Mouse (Mus musculus) kidney, embryonic 15.5 days (tissue): ENCODE measurements around the gene Znrf4. TPM values are rescaled to one million over a fixed set of nuclear protein-coding genes. Genes with fewer than 3 reads are reported as not detected.

Source experiments
- ATAC-seq: fragments of 200-750 bp; cut with Nextera tagmentation; replicated peaks from 2 replicates; pipeline ENCODE4 v1.8.0; 2017; ENCODE audit warnings: moderate TSS enrichment; ENCODE audit not compliant: low FRiP score
- H3K27ac ChIP-seq: fragments of 300-500 bp; sonication (generic); 2 replicates; pipeline ENCODE4 v1.5.1; 2015; ENCODE audit warnings: mild to moderate bottlenecking, inconsistent platforms
- H3K27me3 ChIP-seq: fragments of 300-500 bp; sonication (generic); 2 replicates; pipeline ENCODE4 v1.6.1; 2015; ENCODE audit warnings: inconsistent platforms
- H3K36me3 ChIP-seq: fragments of 300-500 bp; sonication (generic); 2 replicates; pipeline ENCODE4 v1.6.1; 2015; ENCODE audit warnings: inconsistent platforms
- H3K4me1 ChIP-seq: fragments of 300-500 bp; sonication (generic); 2 replicates; pipeline ENCODE4 v1.6.1; 2015; ENCODE audit warnings: inconsistent platforms
- H3K4me2 ChIP-seq: fragments of 300-500 bp; sonication (generic); 2 replicates; pipeline ENCODE4 v1.6.1; 2015; ENCODE audit warnings: moderate library complexity, mild to moderate bottlenecking, inconsistent platforms
- H3K4me3 ChIP-seq: fragments of 300-500 bp; sonication (generic); replicated peaks from 2 replicates; pipeline ENCODE4 v1.5.1; 2015; ENCODE audit warnings: mild to moderate bottlenecking, inconsistent platforms
- H3K9ac ChIP-seq: fragments of 300-500 bp; sonication (generic); 2 replicates; pipeline ENCODE4 v1.6.1; 2015; ENCODE audit warnings: mild to moderate bottlenecking, inconsistent platforms
- H3K9me3 ChIP-seq: fragments of 300-500 bp; sonication (generic); replicated peaks from 2 replicates; pipeline ENCODE4 v1.6.1; 2016; ENCODE audit warnings: inconsistent platforms
- WGBS: fragments of 180-500 bp; shearing (Covaris S2); methylation state at CpG from one replicate; pipeline ENCODE4 v1.1.7; 2015; ENCODE audit warnings: mixed read lengths; 5-methylcytosine and 5-hydroxymethylcytosine counted together
- polyA plus RNA-seq: library from polyadenylated mRNA; unstranded; fragments of >200 nt; fragmentation: Nextera tagmentation; extraction: Ambion mirVana; gene quantifications from 2 replicates; pipeline ENCODE4 v1.2.1, GENCODE M21; 2015

Znrf4 gene
- polyA plus RNA-seq, 1 experiment from 2014 or later, result not detected

DNA sequence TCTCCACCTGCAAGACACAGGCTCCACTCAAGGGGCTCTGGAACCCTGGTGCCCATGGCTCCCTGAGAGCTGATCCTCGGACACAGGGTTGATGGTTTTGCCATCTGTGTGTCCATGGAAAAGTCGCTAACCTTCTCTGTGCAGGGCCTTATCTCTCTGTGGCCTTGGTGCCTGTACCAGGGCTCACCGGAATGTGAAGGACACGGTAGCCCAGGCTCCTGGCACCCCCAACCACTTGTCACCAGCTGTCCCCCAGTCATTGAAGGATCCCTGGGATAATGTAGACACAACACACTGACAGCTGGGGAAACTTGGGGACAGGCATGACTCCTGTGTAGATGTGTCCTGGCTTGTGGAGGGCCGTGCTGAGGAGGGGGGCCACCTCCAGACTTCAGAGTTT is 41.1 kb downstream of the Znrf4 start:
- no peak overlapping the region for H3K4me3 ChIP-seq
- H3K9me3 ChIP-seq, result no peaks in the 10 kb centered on the region
- ATAC-seq, result no peak
- 0 out of 2 replicates have a peak, but pooled peaks cover 2% of the 10 kb centered on the region for H3K36me3 ChIP-seq
- 0 out of 2 replicates have a peak overlapping the region, but pooled peaks have one; percentile 91 for H3K27ac ChIP-seq
- peaks cover 98% of the 10 kb centered on the region for H3K4me1 ChIP-seq
- no peak overlapping the region for H3K4me2 ChIP-seq
- WGBS, result 79% methylated on average over 5 of the region's 5 CpGs
- no peak overlapping the region for H3K9ac ChIP-seq
- peaks cover 32% of the 10 kb centered on the region for H3K27me3 ChIP-seq

DNA sequence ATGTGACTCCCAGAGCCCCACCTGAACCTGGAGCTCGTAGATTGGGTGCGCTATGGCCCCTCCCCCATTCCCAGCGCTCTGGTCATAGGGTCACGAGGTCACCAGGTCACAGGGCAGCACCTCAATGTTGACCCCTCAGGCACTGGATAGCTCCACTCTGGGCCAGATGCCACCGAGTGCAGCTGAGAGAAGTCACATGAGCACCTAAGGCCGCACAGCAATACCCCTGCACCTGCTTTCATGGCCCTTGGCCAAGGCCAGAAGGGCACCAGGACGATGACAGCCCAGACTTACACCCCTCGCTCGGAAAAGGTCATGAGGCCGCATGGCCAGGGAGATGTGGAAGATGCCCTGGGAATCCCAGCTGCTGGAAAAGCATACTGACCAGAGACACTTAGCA is 41.7 kb downstream of the Znrf4 start:
- Histone ChIP-seq H3K9me3 (no peaks in the 10 kb centered on the region), H3K27me3 (peaks cover 32% of the 10 kb centered on the region), H3K9ac (0 out of 2 replicates have a peak overlapping the region, but pooled peaks have one; percentile 41), H3K27ac (peak overlapping the region; percentile 91), H3K36me3 (0 out of 2 replicates have a peak, but pooled peaks cover 2% of the 10 kb centered on the region), H3K4me2 (peak overlapping the region; percentile 63), H3K4me3 (peak overlapping the region; percentile 38), H3K4me1 (peaks cover 97% of the 10 kb centered on the region)
- no peak for ATAC-seq
- 9% methylated on average over 10 of the region's 10 CpGs for WGBS

GRCm38 (mm10) chr17:56470001-56470436 is 42.2 kb downstream of the Znrf4 start:
- WGBS, result under 1% methylated on average over 26 of the region's 26 CpGs
- peak; percentile 31 for ATAC-seq
- H3K4me1 ChIP-seq, result peaks cover 97% of the 10 kb centered on the region
- peak overlapping the region; percentile 91 for H3K27ac ChIP-seq
- H3K4me3 ChIP-seq, result peak overlapping the region; percentile 38
- H3K9me3 ChIP-seq, result no peaks in the 10 kb centered on the region
- H3K36me3 ChIP-seq, result 0 out of 2 replicates have a peak, but pooled peaks cover 2% of the 10 kb centered on the region
- H3K4me2 ChIP-seq, result peak overlapping the region; percentile 63
- H3K9ac ChIP-seq, result peak overlapping the region; percentile 41; the same call in 1 of the 2 replicates
- H3K27me3 ChIP-seq, result peaks cover 30% of the 10 kb centered on the region

GRCm38 (mm10) chr17:56469275-56469674 is 43.0 kb downstream of the Znrf4 start:
- 0 out of 2 replicates have a peak, but pooled peaks cover 2% of the 10 kb centered on the region for H3K36me3 ChIP-seq
- no peaks in the 10 kb centered on the region for H3K9me3 ChIP-seq
- peaks cover 23% of the 10 kb centered on the region for H3K27me3 ChIP-seq
- 22% methylated on average over 8 of the region's 8 CpGs for WGBS
- H3K27ac ChIP-seq, result peak overlapping the region; percentile 91
- peak overlapping the region; percentile 41; the same call in 1 of the 2 replicates for H3K9ac ChIP-seq
- H3K4me1 ChIP-seq, result peaks cover 97% of the 10 kb centered on the region
- peak; percentile 26 for ATAC-seq
- peak overlapping the region; percentile 63 for H3K4me2 ChIP-seq
- H3K4me3 ChIP-seq, result peak overlapping the region; percentile 38

DNA sequence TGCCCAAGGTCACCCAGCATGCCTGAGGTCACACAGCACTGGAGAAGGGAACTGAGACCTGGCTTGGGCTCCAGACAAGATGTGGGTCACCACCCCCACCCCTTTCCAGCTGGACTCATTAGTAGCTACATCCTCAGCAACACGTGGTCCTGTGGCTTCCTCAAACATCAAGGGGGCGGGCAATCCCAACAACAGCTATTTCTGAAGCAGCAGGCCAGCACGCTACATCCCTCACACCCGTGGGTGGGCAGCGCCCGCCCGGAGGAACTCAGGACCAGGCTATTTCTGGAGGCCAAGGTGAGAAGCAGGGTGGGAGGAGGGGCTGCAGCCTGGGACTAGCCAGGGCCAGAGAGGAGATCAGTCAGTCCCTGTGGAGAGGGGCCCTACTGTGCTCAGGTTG is 43.4 kb downstream of the Znrf4 start:
- 40% methylated on average over 7 of the region's 7 CpGs for WGBS
- H3K27me3 ChIP-seq, result peaks cover 18% of the 10 kb centered on the region
- H3K9me3 ChIP-seq, result no peaks in the 10 kb centered on the region
- H3K4me2 ChIP-seq, result peak overlapping the region; percentile 63
- no peak overlapping the region for H3K9ac ChIP-seq
- H3K4me1 ChIP-seq, result peaks cover 95% of the 10 kb centered on the region
- no peak overlapping the region for H3K4me3 ChIP-seq
- H3K36me3 ChIP-seq, result 0 out of 2 replicates have a peak, but pooled peaks cover 2% of the 10 kb centered on the region
- peak overlapping the region; percentile 91 for H3K27ac ChIP-seq
- no peak for ATAC-seq

DNA sequence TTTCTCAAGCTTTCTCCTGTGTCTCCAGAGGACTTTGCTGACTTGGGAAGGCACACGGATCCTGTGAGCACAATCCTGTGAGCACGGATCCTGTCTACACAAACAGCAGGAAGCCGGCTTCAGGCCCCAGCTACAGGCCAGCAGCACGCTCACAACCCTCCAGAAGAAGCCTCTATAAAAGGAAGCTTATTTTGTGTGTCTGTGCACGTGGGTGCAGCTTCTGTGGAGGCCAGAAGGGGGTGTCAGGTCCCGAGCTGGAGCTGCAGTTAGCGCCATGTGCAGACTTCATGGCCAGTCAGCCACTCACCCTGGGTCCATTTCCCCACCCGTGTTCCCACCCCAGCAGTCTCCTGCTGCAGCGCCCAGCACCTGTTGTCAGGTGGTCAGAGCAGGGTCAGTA is 43.9 kb downstream of the Znrf4 start:
- H3K4me3 ChIP-seq, result no peak overlapping the region
- 0 out of 2 replicates have a peak, but pooled peaks cover 2% of the 10 kb centered on the region for H3K36me3 ChIP-seq
- H3K9ac ChIP-seq, result no peak overlapping the region
- no peak overlapping the region for H3K4me2 ChIP-seq
- H3K27me3 ChIP-seq, result peaks cover 14% of the 10 kb centered on the region
- no peaks in the 10 kb centered on the region for H3K9me3 ChIP-seq
- H3K27ac ChIP-seq, result peak overlapping the region; percentile 91
- no peak for ATAC-seq
- 92% methylated on average over 9 of the region's 9 CpGs for WGBS
- H3K4me1 ChIP-seq, result peaks cover 95% of the 10 kb centered on the region

GRCm38 (mm10) chr17:56467456-56467884 is 44.8 kb downstream of the Znrf4 start:
- no peak for ATAC-seq
- 38% methylated on average over 7 of the region's 7 CpGs for WGBS
- Histone ChIP-seq H3K4me1 (peaks cover 95% of the 10 kb centered on the region), H3K36me3 (0 out of 2 replicates have a peak, but pooled peaks cover 2% of the 10 kb centered on the region), H3K9me3 (no peaks in the 10 kb centered on the region), H3K4me3 (no peak overlapping the region), H3K27me3 (peaks cover 5% of the 10 kb centered on the region; the same call in 1 of the 2 replicates), H3K27ac (peak overlapping the region; percentile 91), H3K4me2 (peak overlapping the region; percentile 42), H3K9ac (0 out of 2 replicates have a peak overlapping the region, but pooled peaks have one; percentile 21)

GRCm38 (mm10) chr17:56466747-56467146 is 45.5 kb downstream of the Znrf4 start:
- H3K9me3 ChIP-seq, result no peaks in the 10 kb centered on the region
- WGBS, result 60% methylated on average over 6 of the region's 6 CpGs
- H3K36me3 ChIP-seq, result 0 out of 2 replicates have a peak, but pooled peaks cover 2% of the 10 kb centered on the region
- H3K4me3 ChIP-seq, result no peak overlapping the region
- H3K27ac ChIP-seq, result peak overlapping the region; percentile 48; the same call in 1 of the 2 replicates
- H3K4me2 ChIP-seq, result no peak overlapping the region
- no peaks in the 10 kb centered on the region for H3K27me3 ChIP-seq
- no peak for ATAC-seq
- H3K9ac ChIP-seq, result no peak overlapping the region
- peaks cover 87% of the 10 kb centered on the region for H3K4me1 ChIP-seq

DNA sequence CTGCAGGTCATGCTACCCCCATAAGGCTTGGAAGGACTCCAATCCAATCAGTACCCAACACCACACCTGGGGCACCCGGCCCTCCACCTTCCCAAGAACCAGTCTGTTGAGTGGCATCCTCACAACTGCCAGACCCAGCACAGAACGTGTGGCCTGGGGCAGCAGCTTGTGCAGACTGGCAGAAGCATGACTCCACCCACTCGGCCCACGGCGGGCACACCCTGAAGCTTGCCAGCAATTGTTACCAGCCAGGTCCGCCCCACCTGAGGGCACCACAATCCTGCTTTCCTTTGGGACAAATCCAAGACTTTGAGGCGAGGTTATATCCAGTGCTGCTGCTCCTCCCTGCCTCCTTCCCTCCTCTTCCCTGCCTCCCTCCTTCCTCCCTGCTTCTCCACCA is 47.4 kb downstream of the Znrf4 start:
- Histone ChIP-seq H3K4me3 (no peak overlapping the region), H3K36me3 (0 out of 2 replicates have a peak, but pooled peaks cover 2% of the 10 kb centered on the region), H3K27ac (no peak overlapping the region), H3K9me3 (no peaks in the 10 kb centered on the region), H3K4me2 (no peak overlapping the region), H3K27me3 (no peaks in the 10 kb centered on the region), H3K4me1 (peaks cover 86% of the 10 kb centered on the region), H3K9ac (no peak overlapping the region)
- WGBS, result 81% methylated on average over 7 of the region's 7 CpGs
- ATAC-seq, result no peak

DNA sequence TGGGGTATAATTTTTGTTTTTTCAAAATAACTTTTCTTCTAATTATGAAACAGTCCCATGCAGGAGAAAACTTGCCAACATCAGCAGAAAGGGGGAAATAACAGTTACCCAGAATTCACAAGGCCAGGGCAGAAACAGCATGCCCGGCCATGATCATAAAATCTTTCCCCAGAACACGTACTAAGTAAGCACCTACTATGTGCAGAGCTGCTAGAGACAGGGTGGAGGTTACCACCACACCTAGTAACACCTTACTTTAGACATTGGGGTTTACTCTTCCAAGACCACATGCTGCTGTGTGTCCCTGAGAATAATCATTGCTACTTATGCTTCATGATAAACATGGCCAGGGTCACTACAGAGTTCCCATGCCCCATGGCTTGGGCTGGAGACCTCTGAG is 47.9 kb downstream of the Znrf4 start:
- WGBS, result 87% methylated on average over 2 of the region's 2 CpGs
- H3K27me3 ChIP-seq, result no peaks in the 10 kb centered on the region
- no peak overlapping the region for H3K4me3 ChIP-seq
- ATAC-seq, result no peak
- 0 out of 2 replicates have a peak overlapping the region, but pooled peaks have one; percentile 98 for H3K27ac ChIP-seq
- no peaks in the 10 kb centered on the region for H3K9me3 ChIP-seq
- H3K4me2 ChIP-seq, result no peak overlapping the region
- H3K4me1 ChIP-seq, result peaks cover 86% of the 10 kb centered on the region
- 0 out of 2 replicates have a peak, but pooled peaks cover 2% of the 10 kb centered on the region for H3K36me3 ChIP-seq
- H3K9ac ChIP-seq, result no peak overlapping the region

DNA sequence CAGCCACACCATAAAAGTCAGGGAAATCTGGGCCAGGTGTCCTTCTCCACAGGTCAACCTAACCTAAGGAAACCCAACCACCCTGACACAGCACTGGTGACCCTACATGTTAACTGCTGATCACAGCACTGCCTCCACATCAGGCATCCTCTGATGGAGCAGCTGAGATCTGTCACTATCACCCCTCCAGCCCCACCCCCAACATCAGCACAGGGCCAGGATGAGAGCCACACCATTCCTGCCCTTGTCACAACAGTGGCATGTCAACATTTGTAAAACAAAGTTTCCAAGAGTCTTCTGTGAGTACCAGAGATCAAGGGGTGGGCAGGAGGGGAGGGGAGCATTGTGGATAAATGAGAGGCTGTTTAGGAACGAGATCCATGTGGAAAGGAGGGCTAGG is 48.7 kb downstream of the Znrf4 start:
- 0 out of 2 replicates have a peak, but pooled peaks cover 2% of the 10 kb centered on the region for H3K36me3 ChIP-seq
- peaks cover 86% of the 10 kb centered on the region for H3K4me1 ChIP-seq
- peak overlapping the region; percentile 66; the same call in 1 of the 2 replicates for H3K4me3 ChIP-seq
- no peak for ATAC-seq
- peak overlapping the region; percentile 93 for H3K4me2 ChIP-seq
- H3K9ac ChIP-seq, result peak overlapping the region; percentile 47; the same call in 1 of the 2 replicates
- H3K27me3 ChIP-seq, result no peaks in the 10 kb centered on the region
- H3K27ac ChIP-seq, result peak overlapping the region; percentile 98
- no peaks in the 10 kb centered on the region for H3K9me3 ChIP-seq
- WGBS, result 21% methylated on average over 1 of the region's 1 CpGs

- no peaks in the 10 kb centered on the region for H3K27me3 ChIP-seq
- no peaks in the 10 kb centered on the region for H3K9me3 ChIP-seq
- WGBS, result 3% methylated on average over 17 of the region's 17 CpGs
These were observed 49.3 kb downstream of the Znrf4 start for GRCm38 (mm10) chr17:56462835-56463455.

More at GRCm38 (mm10) chr17:56462835-56463455, 49.3 kb downstream of the Znrf4 start:
- Histone ChIP-seq H3K4me1 (peaks cover 86% of the 10 kb centered on the region), H3K4me2 (peak overlapping the region; percentile 93), H3K36me3 (peaks cover 3% of the 10 kb centered on the region), H3K4me3 (peak overlapping the region; percentile 66), H3K9ac (peak overlapping the region; percentile 47), H3K27ac (peak overlapping the region; percentile 98)
- ATAC-seq, result no peak
